Mouse (Mus musculus): Measurements from ENCODE around the gene Lcp1.
A peak's percentile ranks its signal among the peaks of the same experiment; 100 is the strongest.

Gene Lcp1

DNA sequence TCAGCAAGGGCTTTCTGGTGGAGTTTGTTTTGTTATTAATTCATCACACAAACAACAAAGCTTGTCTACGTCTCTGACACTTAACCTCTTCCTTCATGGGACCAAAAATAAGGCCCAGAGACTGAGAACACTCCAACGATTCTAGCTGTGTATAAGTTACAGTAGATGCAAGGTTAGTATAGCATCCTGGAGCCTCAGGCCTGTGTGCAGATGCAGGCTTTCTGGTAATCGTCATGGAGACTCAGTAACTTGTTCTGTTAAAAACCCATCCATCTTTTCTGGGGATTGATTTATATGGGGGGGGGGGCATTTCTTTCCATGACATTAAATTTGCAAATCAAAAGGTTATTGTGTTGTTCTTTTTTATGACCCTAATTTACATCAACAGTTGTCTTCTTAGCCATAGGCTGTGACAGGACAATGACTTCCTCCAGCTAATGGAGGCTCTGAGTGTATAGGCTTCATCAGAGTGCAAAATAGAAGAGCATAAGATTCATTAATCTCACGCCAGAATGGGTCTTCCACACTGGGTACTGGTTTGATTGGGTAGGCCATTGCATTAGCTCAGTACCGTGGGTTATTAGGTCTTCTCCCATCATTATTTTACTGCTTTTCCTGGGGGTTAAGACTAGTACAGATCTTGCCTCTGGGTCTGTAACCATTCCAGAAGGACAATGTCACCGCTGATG lies 74.6 kb downstream of the Lcp1 start:
- no peak for DNase-seq (ENCODE audit: low spot score in 2 of 2)

DNA sequence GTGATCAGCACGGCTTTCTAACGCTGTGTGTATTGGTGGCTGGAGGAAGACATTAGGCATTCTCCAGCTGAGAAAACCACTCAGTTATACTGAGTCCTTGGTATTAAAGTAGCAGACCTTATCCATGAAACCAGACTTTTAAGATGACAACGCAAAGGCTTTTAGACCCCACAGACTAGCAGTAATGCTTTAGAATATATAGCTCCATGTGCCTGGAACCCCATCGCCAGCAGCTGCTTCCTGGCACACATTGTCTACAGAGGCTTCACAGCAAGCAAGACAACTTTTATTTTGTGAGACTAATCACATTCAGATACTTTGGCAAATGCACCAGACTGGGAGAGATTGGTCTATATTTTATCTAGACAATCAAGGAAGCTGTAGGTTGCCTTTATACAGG lies 75.4 kb downstream of the Lcp1 start:
- DNase-seq (ENCODE audit: low spot score in 2 of 2): no peak

- DNase-seq (ENCODE audit: low spot score in 2 of 2): no peak
These were observed 77.8 kb downstream of the Lcp1 start for GRCm38 (mm10) chr14:75208572-75209151.

DNA sequence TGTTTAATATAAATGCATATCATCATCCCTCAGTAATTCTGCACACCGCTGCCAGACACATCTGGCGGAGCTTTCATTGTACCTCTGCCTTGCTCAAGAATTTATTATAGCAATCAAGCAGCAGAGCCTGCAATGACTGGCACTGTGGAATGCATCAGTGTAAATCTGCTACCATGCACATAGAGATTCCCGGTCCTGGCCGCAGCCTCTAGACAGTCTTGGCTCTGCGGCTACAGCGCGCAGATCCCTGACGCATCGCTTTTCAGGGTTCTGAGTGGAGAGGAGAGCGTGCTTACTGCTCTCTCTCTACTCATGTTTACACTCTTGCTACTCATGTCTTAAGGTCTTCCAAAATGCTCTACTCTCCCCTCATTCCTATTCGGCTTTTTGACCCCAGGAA lies 82.9 kb downstream of the Lcp1 start:
- DNase-seq (ENCODE audit: low spot score in 2 of 2): no peak

GRCm38 (mm10) chr14:75218843-75219242 lies 87.9 kb downstream of the Lcp1 start:
- no peak for DNase-seq (ENCODE audit: low spot score in 2 of 2)

- DNase-seq (ENCODE audit: low spot score in 2 of 2): no peak
These were observed 88.5 kb downstream of the Lcp1 start for GRCm38 (mm10) chr14:75219250-75219913.

GRCm38 (mm10) chr14:75222386-75222785 lies 91.5 kb downstream of the Lcp1 start:
- no peak for DNase-seq (ENCODE audit: low spot score in 2 of 2)

GRCm38 (mm10) chr14:75227453-75228084 lies 96.7 kb downstream of the Lcp1 start:
- no peak for DNase-seq (ENCODE audit: low spot score in 2 of 2)

DNA sequence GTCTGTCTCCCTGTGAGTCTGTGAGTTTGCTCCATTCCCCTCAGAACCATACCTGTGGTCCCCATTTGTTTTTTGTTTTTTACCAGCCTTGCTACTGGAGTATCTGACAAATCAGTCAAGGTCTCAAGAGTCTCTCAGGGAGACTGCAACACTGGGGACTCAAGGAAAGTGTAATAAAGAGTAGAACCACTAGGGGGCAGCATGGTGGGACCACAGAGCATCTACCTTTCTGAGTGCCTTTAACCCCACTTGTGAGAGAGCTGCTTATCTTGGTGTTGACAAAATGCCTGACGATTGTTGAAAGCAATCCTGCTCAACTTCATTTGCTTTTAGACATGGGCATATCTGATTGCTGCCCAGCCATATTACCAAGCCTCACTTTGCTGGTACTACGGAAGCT lies 98.9 kb downstream of the Lcp1 start:
- peak; percentile 5 to 27 for DNase-seq (ENCODE audit: low spot score in 2 of 2)

- DNase-seq (ENCODE audit: low spot score in 2 of 2): no peak
These were observed 102.2 kb downstream of the Lcp1 start for GRCm38 (mm10) chr14:75233070-75233469.

DNA sequence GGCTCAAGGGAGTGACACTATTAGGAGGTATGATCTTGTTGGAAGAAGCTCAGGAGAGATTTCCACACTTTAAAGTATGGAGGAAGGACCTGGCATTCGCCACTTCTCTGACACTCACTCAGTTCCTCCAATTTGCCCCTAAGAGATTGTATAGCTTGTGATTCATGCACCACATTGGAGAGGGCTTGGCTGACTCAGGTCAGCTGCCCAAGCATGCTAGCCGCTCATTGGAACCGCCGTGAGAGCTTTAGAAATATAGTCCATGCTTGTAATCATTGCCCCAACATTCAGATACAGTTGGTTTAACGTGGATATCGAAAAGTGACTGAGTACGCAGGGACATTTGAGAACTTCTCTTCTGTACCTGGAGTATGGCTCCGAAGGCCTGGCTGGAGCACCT lies 104.7 kb downstream of the Lcp1 start:
- DNase-seq (ENCODE audit: low spot score in 2 of 2): peak in 1 of 2 experiments; percentile 3

GRCm38 (mm10) chr14:75235955-75236635 lies 105.2 kb downstream of the Lcp1 start:
- peak; percentile 33 to 69 for DNase-seq (ENCODE audit: low spot score in 2 of 2)

DNA sequence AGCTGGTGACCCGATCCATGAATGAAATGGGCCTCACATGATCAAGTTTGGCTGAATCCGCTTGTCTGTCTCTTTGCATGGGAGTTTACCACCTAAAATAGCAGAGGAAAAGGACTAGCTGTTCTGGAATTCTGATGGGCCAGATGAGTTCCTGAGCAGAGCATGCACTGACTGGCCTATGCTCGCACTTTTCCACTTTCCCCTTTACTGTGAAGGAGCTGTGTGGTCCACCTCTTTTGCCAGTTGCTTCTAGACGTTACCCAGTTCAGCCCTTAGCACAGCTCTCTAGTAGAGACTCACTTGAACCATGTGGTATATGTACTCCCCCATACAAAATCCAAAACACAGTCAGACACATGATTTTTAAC lies 105.7 kb downstream of the Lcp1 start:
- no peak for DNase-seq (ENCODE audit: low spot score in 2 of 2)

DNA sequence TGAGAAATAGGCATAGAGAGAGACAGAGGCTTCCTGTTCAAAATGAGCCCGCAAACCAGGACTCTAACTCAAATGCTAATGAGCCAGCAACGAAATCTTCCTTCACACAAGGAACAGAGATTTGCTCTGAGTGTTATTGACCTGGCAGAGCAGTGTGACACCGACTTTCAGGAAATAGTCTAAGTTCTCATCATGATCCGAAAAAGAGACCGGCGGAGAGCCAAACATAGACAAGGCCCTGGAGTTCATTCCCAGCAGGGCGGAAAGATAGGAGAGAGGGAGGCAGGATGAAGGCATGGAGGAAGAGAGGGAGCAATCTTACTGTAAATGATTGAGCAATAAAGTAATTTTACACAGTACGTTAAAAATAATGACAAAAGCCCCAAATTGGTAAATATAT lies 106.2 kb downstream of the Lcp1 start:
- no peak for DNase-seq (ENCODE audit: low spot score in 2 of 2)

DNA sequence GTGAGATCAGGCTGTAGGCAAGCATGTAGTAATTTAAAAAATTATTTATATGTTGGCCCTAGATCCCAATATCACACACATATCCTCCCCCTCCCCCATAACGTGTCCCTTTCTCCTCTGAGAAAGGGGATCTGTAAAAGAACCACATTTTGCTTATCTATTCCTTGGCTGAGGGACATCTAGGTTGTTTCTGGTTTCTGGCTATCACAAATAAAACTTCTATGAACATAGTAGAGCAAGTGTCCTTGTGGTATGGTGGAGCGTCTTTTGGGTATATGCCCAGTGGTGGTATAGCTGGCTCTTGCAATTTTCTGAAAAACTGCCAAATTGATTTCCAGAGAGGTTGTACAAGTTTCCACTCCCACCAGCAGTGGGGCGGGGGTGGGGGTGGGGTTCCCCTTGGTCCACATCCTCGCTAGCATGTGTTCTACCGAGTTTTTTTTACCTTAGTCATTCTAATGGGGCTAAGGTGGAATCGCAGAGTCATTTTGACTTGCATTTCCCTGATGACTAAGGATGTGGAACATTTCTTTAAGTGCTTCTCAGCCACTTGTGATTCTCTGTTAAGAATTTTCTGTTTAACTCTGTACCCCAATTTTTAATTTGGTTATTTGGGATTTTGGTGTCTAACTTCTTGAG lies 107.3 kb downstream of the Lcp1 start:
- DNase-seq (ENCODE audit: low spot score in 2 of 2): no peak

GRCm38 (mm10) chr14:75242087-75242486 lies 111.2 kb downstream of the Lcp1 start, which contains the start of gene Cpb2:
Cpb2 (plus strand) TSS chr14:75242287.
- no peak for DNase-seq (ENCODE audit: low spot score in 2 of 2)

- DNase-seq (ENCODE audit: low spot score in 2 of 2): no peak
These were observed 115.4 kb downstream of the Lcp1 start for GRCm38 (mm10) chr14:75246024-75247000.

DNA sequence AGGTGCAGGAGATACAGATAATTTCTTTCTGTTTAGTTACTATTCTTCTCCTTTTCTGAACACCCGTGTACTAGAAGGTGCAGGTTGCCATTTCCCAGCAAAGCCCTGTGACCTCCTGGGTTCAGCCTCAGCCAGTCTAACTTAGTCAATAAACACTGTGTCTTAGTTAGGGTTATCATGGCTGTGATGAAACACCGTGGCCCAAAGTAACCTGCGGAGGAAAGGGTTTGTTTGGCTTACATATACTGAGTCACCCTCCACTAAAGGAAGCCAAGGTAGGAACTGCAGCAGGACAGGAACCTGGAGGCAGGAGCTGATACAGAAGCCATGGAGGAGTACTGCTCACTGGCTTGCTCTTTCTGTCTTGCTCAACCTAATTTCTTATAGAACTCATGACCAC lies 119.5 kb downstream of the Lcp1 start:
- DNase-seq (ENCODE audit: low spot score in 2 of 2): no peak

GRCm38 (mm10) chr14:75256521-75256920 lies 125.6 kb downstream of the Lcp1 start:
- DNase-seq (ENCODE audit: low spot score in 2 of 2): no peak

GRCm38 (mm10) chr14:75269531-75269930 lies 138.6 kb downstream of the Lcp1 start:
- no peak for DNase-seq (ENCODE audit: low spot score in 2 of 2)

All from frontal cortex, postnatal 36 days (tissue).